Mouse (Mus musculus) hindbrain, embryonic 16.5 days (tissue): Measurements from ENCODE around the gene Frmd4b. TPM values are rescaled to one million over a fixed set of nuclear protein-coding genes. Genes with fewer than 3 reads are reported as not detected.
A peak's percentile ranks its signal among the peaks of the same experiment; 100 is the strongest.

Source experiments
- ATAC-seq: fragments of 200-750 bp; cut with Nextera tagmentation; 2 replicates; pipeline ENCODE4 v1.8.0; 2017; ENCODE audit warnings: moderate TSS enrichment, moderate library complexity
- H3K27ac ChIP-seq: fragments of 300-500 bp; sonication (generic); 2 replicates; pipeline ENCODE4 v1.5.1; 2014; ENCODE audit warnings: low read depth, mild to moderate bottlenecking, control low read depth, low read length, moderate library complexity
- H3K27me3 ChIP-seq: fragments of 300-500 bp; sonication (generic); replicated peaks from 2 replicates; pipeline ENCODE4 v1.6.1; 2014; ENCODE audit warnings: low read length; ENCODE audit not compliant: control insufficient read depth, insufficient read depth
- H3K36me3 ChIP-seq: fragments of 300-500 bp; sonication (generic); 2 replicates; pipeline ENCODE4 v1.6.1; 2014; ENCODE audit warnings: mild to moderate bottlenecking, low read length, moderate library complexity, mixed read lengths; ENCODE audit not compliant: control insufficient read depth, insufficient read depth
- H3K4me1 ChIP-seq: fragments of 300-500 bp; sonication (generic); 2 replicates; pipeline ENCODE4 v1.6.1; 2014; ENCODE audit warnings: low read depth, low read length; ENCODE audit not compliant: control insufficient read depth, insufficient read depth
- H3K4me2 ChIP-seq: fragments of 300-500 bp; sonication (generic); 2 replicates; pipeline ENCODE4 v1.6.1; 2014; ENCODE audit warnings: mild to moderate bottlenecking, low read length, control low read depth, moderate library complexity
- H3K4me3 ChIP-seq: fragments of 300-500 bp; sonication (generic); 2 replicates; pipeline ENCODE4 v1.5.1; 2014; ENCODE audit warnings: mild to moderate bottlenecking, low read length, control low read depth, moderate library complexity
- H3K9ac ChIP-seq: fragments of 300-500 bp; sonication (generic); 2 replicates; pipeline ENCODE4 v1.6.1; 2014; ENCODE audit warnings: low read depth, mild to moderate bottlenecking, control low read depth, low read length, moderate library complexity
- H3K9me3 ChIP-seq: fragments of 300-500 bp; sonication (generic); 2 replicates; pipeline ENCODE4 v1.6.1; 2014; ENCODE audit warnings: mild to moderate bottlenecking, low read length, moderate library complexity; ENCODE audit not compliant: control insufficient read depth
- WGBS: fragments of 180-500 bp; shearing (Covaris S2); extraction: QIAGEN DNeasy Blood & Tissue Kit; methylation state at CpG from one replicate; pipeline ENCODE4 v1.1.7; 2014; 5-methylcytosine and 5-hydroxymethylcytosine counted together
- polyA plus RNA-seq: library from polyadenylated mRNA; unstranded; fragments of >200 nt; fragmentation: Nextera tagmentation; extraction: Ambion mirVana; gene quantifications from 2 replicates; pipeline ENCODE4 v1.2.1, GENCODE M21; 2015

The Frmd4b gene
- polyA plus RNA-seq, 1 experiment from 2014 or later: 15.8 TPM

DNA sequence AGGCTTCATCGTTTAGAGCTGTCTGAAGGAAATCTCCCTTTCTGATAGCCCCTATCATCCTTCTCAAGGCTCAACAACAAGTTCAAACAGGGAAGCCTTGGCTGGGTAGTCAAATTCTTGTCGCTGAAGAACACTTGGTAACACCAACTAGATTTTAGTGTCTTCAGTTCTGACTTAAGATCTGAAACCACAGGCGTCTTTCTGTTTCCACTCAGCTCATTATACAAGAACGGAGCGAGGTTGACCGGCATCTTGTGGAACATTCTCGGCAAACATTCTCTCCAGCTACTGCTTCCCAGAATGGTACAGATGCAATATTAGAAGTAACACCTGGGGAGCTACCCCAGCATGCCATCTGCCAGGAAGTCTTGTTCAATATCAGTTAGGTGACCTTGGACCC lies 28.3 kb downstream of the Frmd4b start:
- 76% methylated on average over 7 of the region's 7 CpGs for WGBS
- H3K9ac ChIP-seq: no peak overlapping the region
- H3K27me3 ChIP-seq: no peaks in the 10 kb centered on the region

DNA sequence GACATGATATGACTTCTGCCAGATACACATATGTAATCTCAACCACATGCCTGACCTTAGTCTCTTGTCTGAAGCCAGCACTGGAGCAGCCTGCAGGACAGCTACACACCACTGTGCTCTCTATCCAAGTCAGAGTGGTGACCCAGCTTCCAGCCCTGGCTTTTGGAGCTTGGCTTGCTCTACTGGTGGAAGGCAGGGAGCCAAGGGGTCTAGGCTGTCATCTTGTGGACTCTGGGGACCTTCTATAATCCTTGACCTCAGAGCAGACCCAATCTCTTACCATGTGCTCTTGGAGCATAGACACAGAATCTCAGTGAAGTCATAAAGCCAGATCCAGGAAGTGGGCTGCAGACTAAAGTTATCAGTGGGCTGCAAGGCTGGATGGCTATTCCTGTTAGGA lies 30.7 kb downstream of the Frmd4b start:
- no peak for ATAC-seq
- no peak overlapping the region for H3K9ac ChIP-seq
- no peak overlapping the region for H3K4me3 ChIP-seq
- H3K36me3 ChIP-seq: no peaks in the 10 kb centered on the region
- H3K27me3 ChIP-seq: no peaks in the 10 kb centered on the region
- H3K9me3 ChIP-seq: no peaks in the 10 kb centered on the region
- H3K27ac ChIP-seq: no peak overlapping the region
- H3K4me1 ChIP-seq: peaks cover 8% of the 10 kb centered on the region
- H3K4me2 ChIP-seq: no peak overlapping the region

More for the DNA sequence above, 28.3 kb downstream of the Frmd4b start:
- peaks cover 3% of the 10 kb centered on the region; the same call in 1 of the 2 replicates for H3K4me1 ChIP-seq
- H3K4me3 ChIP-seq: no peak overlapping the region
- H3K9me3 ChIP-seq: no peaks in the 10 kb centered on the region
- no peaks in the 10 kb centered on the region for H3K36me3 ChIP-seq
- ATAC-seq: no peak
- no peak overlapping the region for H3K27ac ChIP-seq
- H3K4me2 ChIP-seq: no peak overlapping the region

DNA sequence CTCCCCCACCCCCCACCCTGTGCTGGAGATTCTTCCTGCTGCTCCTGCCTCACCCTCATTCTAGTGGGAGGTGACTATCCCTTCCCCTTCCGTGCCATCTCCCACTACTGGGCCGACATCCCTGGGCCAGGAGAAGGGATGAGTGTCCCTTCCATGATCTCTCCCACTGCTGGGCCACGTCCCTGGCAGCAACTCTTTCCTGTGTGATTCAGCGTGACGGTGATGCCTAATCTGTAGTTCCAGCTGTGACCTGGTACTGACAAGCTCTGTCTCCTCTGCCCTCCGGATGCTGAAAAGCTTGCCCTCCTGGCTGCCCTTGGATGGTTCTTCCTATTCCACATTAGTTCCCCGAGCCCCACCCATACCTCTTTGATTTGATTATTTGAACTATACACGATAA lies 31.3 kb downstream of the Frmd4b start:
- H3K9ac ChIP-seq: no peak overlapping the region
- no peaks in the 10 kb centered on the region for H3K27me3 ChIP-seq
- H3K4me1 ChIP-seq: peaks cover 8% of the 10 kb centered on the region
- no peak overlapping the region for H3K4me3 ChIP-seq
- no peaks in the 10 kb centered on the region for H3K9me3 ChIP-seq
- no peak overlapping the region for H3K27ac ChIP-seq
- no peaks in the 10 kb centered on the region for H3K36me3 ChIP-seq
- ATAC-seq: no peak
- 38% methylated on average over 8 of the region's 8 CpGs for WGBS
- no peak overlapping the region for H3K4me2 ChIP-seq

DNA sequence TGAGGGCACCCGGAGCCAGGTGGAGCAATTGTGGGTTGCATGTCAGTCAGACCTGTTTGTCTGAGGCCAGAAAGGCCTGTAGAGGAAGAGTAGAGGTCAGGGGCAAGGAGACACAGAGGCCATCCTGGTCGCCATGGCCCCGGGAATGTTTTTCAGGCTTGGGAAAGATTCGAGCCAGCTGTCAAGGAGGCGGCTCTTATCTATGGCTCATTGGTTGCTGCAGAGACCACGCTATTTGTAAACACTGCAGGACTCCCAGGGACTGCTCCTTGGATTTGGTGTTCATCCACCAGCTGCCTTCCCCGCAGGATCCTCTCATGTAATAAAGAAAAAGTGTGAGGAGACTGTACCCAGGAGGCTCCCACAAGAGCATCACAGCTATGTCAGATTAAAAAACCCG lies 34.6 kb downstream of the Frmd4b start:
- Histone ChIP-seq H3K9ac (no peak overlapping the region), H3K27me3 (no peaks in the 10 kb centered on the region), H3K27ac (no peak overlapping the region), H3K9me3 (no peaks in the 10 kb centered on the region), H3K36me3 (no peaks in the 10 kb centered on the region), H3K4me2 (no peak overlapping the region), H3K4me3 (no peak overlapping the region), H3K4me1 (peaks cover 5% of the 10 kb centered on the region)
- WGBS: 34% methylated on average over 8 of the region's 8 CpGs
- ATAC-seq: 0 out of 2 replicates have a peak, but pooled peaks have one; percentile 35

DNA sequence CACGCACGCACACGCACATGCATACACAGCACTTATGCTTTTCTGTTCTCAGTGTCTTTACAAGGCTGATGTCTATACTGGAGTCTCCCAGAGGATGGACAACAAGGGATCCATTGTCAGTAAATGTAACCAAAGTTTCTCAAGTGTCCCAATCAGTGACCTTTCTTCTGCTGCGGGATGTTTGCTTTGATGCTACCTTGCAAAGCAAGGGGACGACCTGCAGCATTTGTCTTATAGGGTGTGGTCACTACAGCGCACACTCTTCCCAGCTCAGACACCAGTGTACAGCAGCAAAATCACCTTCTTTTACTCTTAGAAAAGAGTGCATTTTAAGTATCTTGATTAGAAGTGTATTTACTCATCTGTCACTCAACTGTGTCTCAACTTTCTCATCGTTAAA lies 35.4 kb downstream of the Frmd4b start:
- no peaks in the 10 kb centered on the region for H3K36me3 ChIP-seq
- no peaks in the 10 kb centered on the region for H3K27me3 ChIP-seq
- no peaks in the 10 kb centered on the region for H3K9me3 ChIP-seq
- no peak overlapping the region for H3K4me3 ChIP-seq
- H3K4me1 ChIP-seq: peaks cover 6% of the 10 kb centered on the region
- H3K4me2 ChIP-seq: no peak overlapping the region
- no peak overlapping the region for H3K27ac ChIP-seq
- no peak for ATAC-seq
- WGBS: 86% methylated on average over 7 of the region's 7 CpGs
- no peak overlapping the region for H3K9ac ChIP-seq

DNA sequence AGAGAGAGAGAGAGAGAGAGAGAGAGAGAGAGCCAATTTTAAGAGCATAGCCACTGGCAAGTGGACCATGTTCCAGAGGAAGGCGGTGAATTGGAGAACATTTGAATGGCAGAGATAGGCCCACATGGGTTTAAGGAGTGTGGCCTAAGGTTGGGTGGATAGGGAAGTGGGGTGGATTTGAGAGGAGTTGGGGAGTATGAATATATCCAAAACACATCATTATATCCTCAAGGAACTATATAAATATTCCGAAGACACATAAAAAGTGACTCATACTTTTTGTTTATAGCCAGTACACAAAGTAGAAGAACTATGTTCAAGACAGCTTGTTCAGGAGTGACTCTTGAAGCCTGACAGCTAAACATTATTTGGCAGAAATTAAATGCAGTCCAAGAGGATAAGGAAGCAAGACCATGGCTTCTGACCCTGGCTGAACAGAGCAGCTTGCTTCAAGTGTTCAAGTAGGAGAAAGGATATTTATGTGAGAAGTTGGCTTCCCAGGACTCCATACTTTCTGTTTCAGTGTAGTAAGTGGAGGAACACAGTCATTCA lies 36.8 kb downstream of the Frmd4b start:
- WGBS: 95% methylated on average over 2 of the region's 2 CpGs

DNA sequence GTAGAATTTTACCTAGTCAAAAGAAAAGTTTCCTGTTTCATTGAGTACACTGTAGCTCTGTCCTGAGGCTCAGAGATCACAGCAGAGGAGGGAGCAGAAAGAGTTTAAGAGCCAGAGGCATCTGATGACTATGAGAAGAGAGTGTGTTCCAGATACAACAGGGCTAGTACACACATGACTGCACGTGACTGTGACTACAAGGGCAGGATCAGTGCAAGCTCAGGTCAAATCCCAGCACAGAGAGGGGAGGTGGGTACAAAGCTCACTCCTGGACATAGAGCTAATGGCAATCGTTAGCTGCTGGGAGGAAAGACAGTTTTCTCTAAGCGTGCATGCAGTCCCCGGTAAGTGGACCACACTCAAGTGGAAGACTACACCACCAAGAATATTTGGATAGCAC lies 37.6 kb downstream of the Frmd4b start:
- WGBS: 75% methylated on average over 4 of the region's 4 CpGs
- no peak for ATAC-seq
- no peak overlapping the region for H3K27ac ChIP-seq
- no peak overlapping the region for H3K9ac ChIP-seq
- no peaks in the 10 kb centered on the region for H3K36me3 ChIP-seq
- no peaks in the 10 kb centered on the region for H3K27me3 ChIP-seq
- H3K4me2 ChIP-seq: no peak overlapping the region
- H3K9me3 ChIP-seq: no peaks in the 10 kb centered on the region
- peaks cover 12% of the 10 kb centered on the region for H3K4me1 ChIP-seq
- no peak overlapping the region for H3K4me3 ChIP-seq

More for the DNA sequence above, 36.8 kb downstream of the Frmd4b start:
- Histone ChIP-seq H3K9me3 (no peaks in the 10 kb centered on the region), H3K27ac (no peak overlapping the region), H3K4me1 (peaks cover 12% of the 10 kb centered on the region), H3K9ac (no peak overlapping the region), H3K4me2 (no peak overlapping the region), H3K36me3 (no peaks in the 10 kb centered on the region), H3K4me3 (no peak overlapping the region), H3K27me3 (no peaks in the 10 kb centered on the region)
- ATAC-seq: no peak

DNA sequence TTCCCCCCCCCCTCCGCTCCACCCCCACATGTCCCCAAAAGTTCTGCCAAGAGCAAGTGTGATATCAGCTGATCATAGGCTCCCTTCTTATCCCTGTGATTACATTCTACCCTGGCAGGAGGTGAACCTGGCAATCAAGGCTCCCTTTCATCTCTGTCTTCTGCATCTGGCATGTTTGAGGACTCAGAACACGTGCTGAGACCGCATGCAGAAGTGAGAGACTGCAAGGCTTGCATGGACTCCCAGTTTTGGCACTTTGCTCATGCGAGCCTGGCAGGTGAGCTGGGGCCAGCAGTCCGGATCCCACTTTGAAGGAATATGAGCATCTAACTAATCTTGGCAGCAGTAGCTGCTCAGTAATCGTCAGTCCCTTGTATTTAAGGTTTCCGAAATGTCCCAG lies 39.1 kb downstream of the Frmd4b start:
- 57% methylated on average over 7 of the region's 7 CpGs for WGBS
- peak; percentile 40; the same call in 1 of the 2 replicates for ATAC-seq
- Histone ChIP-seq H3K27me3 (no peaks in the 10 kb centered on the region), H3K4me3 (no peak overlapping the region), H3K9me3 (no peaks in the 10 kb centered on the region), H3K27ac (no peak overlapping the region), H3K4me1 (peaks cover 12% of the 10 kb centered on the region), H3K4me2 (no peak overlapping the region), H3K9ac (no peak overlapping the region), H3K36me3 (no peaks in the 10 kb centered on the region)

DNA sequence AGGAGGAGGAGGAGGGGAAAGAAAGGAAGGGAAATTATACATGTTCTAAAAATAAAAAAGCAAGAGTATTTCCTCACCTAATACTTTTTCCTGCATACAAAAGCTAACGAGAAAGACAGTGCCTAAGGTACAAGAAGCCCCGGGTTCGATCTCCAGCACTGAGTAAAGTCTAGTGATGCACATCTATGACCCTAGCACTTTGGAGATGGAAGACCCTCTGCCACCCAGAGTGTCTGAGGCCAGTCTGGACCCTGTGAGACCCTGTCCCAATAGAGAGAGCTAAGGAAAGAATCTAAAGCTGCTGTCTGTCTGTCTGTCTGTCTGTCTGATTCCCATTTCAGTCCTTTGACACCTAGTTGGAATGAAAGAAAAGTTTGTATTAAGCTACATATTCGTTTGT lies 40.0 kb downstream of the Frmd4b start:
- WGBS: 53% methylated on average over 4 of the region's 4 CpGs
- H3K4me1 ChIP-seq: peaks cover 7% of the 10 kb centered on the region
- H3K27ac ChIP-seq: no peak overlapping the region
- H3K9me3 ChIP-seq: no peaks in the 10 kb centered on the region
- no peak for ATAC-seq
- no peaks in the 10 kb centered on the region for H3K36me3 ChIP-seq
- no peak overlapping the region for H3K4me3 ChIP-seq
- no peaks in the 10 kb centered on the region for H3K27me3 ChIP-seq
- no peak overlapping the region; the same call in 1 of the 2 replicates for H3K9ac ChIP-seq
- no peak overlapping the region for H3K4me2 ChIP-seq
